Mouse (Mus musculus) central nervous system, embryonic 11.5 days (tissue): ENCODE data around the gene Chac1. TPM values are rescaled to one million over a fixed set of nuclear protein-coding genes. Genes with fewer than 3 reads are reported as not detected.

Experiments used
- polyA plus RNA-seq: library from polyadenylated mRNA; depleted of rRNA; stranded (reverse); fragments of >200 nt; gene quantifications from 2 replicates; pipeline ENCODE4 v1.2.3, GENCODE M21; 2012; rRNA removed

Chac1 gene
- 0.59 and 1.0 TPM in 2 replicates for polyA plus RNA-seq

DNA sequence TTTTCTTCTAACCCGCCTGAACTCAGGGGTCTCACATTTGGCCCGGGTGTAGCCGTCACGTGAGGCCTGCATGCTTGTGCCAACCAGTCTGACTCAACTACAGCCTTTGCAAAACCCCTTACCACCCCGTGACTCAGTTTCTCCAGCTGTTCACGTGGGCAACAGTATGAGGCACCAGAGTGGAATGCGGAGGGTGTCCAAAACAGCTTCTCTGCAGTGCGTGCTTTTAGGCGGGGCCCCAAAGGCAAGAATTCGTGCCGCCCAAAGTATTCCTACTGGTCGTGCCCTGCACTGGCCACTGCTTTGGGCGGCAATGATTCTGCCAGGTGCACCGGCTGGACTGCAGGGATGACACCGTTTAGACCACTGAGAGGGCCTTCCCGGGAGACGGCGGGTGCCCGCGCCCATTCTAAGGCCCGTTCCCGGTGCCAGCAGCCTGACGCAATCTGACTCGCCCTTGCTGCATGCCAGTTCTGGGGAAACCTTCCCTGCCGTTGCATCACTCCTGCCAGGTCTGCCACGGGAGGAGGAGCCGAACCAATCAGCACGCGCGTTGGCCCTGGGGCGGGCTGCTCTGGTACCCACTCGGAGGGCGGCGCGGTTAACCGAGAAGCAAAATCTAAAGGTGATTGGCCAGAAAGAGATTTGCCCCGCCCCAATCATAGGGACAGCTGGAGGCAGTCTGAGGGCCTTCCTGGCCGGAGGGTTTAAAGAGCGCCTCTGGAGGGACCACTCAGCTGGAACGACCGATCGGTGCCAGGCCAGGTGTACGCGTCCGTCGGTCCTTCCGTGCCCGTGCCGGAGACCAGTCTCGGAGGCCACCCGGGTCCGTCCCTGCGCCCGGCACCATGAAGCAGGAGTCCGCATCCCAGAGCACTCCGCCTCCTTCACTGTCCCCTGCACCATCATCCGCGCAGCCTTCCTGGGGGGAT is at the start of gene Chac1:
Chac1 (plus strand) TSS at position 675 of the 932 bp plus-strand sequence.

DNA sequence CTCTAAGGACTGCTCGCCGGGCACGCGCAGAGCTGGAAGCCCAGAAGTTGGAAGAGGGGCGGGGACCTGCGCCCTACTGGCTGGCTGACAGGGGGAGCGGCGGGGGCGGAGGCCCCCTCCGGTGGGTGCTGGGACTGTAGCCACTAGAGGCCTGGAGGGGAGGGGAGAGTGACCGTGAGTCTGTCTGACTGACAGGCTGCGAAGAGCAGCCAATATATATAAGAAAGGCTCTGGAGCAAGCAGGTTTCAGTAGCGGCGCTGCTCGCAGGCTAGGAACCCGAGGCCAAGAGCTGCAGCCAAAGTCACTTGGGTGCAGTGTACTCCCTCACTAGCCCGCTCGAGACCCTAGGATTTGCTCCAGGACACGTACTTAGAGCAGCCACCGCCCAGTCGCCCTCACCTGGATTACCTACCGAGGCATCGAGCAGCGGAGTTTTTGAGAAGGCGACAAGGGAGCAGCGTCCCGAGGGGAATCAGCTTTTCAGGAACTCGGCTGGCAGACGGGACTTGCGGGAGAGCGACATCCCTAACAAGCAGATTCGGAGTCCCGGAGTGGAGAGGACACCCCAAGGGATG is 25.4 kb upstream of the Chac1 start, which contains the start of gene Dll4:
Dll4 (plus strand) TSS at position 217 of the 576 bp plus-strand sequence.

Other genes starting within 250 kb of the Chac1 start
- 52.8 and 53.0 TPM in 2 replicates for gene Rad51, start 238.4 kb upstream of the Chac1 start, polyA plus RNA-seq
- 32.3 and 40.1 TPM in 2 replicates for gene Rmdn3, start 194.2 kb upstream of the Chac1 start, polyA plus RNA-seq
- 1.8 and 3.3 TPM in 2 replicates for gene Gchfr, start 183.5 kb upstream of the Chac1 start, polyA plus RNA-seq
- 0.02 TPM in 1 of 2 replicates, not detected in the other for gene Gm14137, start 176.7 kb upstream of the Chac1 start, polyA plus RNA-seq
- gene Zfyve19, start 142.6 kb upstream of the Chac1 start, polyA plus RNA-seq: 42.1 and 53.1 TPM in 2 replicates
- 35.0 and 61.3 TPM in 2 replicates for gene Dnajc17, start 142.4 kb upstream of the Chac1 start, polyA plus RNA-seq
- 0.06 TPM in 1 of 2 replicates, not detected in the other for gene Ppp1r14d, start 121.3 kb upstream of the Chac1 start, polyA plus RNA-seq
- gene Spint1, start 113.9 kb upstream of the Chac1 start, polyA plus RNA-seq: 1.6 and 2.7 TPM in 2 replicates
- 0.98 and 1.7 TPM in 2 replicates for gene Rhov, start 80.0 kb upstream of the Chac1 start, polyA plus RNA-seq
- gene Vps18, start 62.5 kb upstream of the Chac1 start, polyA plus RNA-seq: 14.3 and 16.2 TPM in 2 replicates
- gene Dll4, start 25.4 kb upstream of the Chac1 start, polyA plus RNA-seq: 4.0 and 5.0 TPM in 2 replicates
- gene Ino80, start 126.5 kb downstream of the Chac1 start, polyA plus RNA-seq: 14.3 and 15.8 TPM in 2 replicates
- 0.30 and 0.52 TPM in 2 replicates for gene Exd1, start 196.4 kb downstream of the Chac1 start, polyA plus RNA-seq
- gene Chp1, start 196.5 kb downstream of the Chac1 start, polyA plus RNA-seq: 34.1 and 56.9 TPM in 2 replicates